Mouse (Mus musculus): ENCODE data around the gene Pqlc3. TPM values are rescaled to one million over a fixed set of nuclear protein-coding genes. Genes with fewer than 3 reads are reported as not detected.

The Pqlc3 gene
- 10 to 100 TPM; 15.2 to 17.5 TPM for total RNA-seq (2023)

DNA sequence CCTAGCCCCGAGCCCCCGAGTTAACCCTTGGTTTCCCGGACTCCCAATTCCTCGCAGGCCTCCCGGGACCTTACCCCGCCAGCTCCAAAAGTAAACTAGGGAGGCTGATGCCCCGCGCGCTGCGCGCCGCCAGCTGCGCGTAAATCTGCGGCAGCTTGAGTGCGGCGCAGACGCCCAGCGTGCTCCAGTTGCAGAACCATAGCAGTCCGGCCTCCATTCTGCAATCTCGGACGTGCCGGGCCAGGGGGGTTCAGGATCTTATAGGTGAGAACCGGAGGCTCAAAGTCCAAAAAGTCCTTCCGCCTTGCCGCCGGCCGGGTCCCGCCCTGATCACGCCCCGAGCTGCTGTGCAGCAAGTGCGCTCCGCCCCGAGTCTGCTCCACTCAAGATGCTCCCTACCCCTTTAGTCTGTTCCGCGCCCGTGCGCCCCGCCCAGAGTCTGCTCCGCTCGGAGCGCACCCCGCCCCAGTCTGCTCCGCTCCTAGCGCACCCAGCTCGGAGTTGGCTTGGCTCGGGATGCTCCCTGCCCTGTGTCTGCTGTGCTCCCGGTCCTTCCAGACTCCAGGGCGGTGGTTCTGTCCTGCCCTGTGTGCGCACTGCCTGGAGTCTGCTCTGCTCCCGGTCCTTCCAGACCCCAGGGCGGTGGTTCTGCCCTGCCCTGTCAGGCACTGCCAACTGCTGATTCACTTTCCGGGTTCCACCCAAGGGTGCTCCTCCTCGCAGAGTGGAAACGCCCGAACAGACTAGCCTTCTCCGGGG lies at the start of gene Pqlc3:
Pqlc3 (minus strand) TSS at position 670 of the 759 bp plus-strand sequence.

DNA sequence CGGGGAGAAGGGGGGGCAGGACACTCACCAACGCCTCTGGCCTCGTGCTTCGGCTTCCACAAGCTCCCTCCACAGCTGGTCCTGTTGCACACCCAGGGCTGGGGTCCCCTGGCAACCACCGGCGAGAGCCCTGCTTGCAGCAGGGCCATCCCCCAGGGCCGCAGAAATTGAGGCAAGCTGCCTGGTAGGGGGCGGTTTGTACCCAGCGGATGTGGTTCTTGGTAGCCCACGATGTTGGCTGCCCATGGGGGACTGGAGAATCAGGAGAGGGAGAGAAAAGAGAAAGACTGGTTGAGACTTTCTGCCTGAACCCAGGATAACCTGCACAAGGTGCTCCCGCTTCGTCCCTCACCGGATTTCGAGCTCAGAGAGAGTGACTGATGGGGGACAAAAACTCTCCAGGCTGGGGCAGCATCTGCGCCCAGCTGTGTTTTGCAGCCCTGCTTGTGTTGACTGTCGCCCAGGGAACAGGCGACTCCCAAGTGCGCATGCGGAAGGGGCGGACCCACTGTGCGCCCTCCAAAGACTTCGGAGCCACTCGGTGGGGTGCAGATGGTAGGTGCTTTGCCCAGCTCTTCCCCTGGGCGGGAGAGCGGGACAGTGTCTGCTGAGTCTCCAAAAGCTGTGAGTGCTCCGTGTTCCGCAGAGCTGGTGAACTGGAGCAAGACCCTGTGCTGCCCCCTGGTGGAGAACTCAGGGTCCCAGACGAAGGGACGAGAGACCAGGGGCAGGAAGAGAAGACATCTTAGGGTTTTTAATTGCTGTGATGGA lies 11.1 kb upstream of the Pqlc3 start, which contains the start of gene 2410004P03Rik:
2410004P03Rik (minus strand) TSS at position 628 of the 771 bp plus-strand sequence.

Other genes starting within 250 kb of the Pqlc3 start
- not detected for gene Greb1, start 199.5 kb downstream of the Pqlc3 start, total RNA-seq (2023)
- gene E2f6, start 189.4 kb downstream of the Pqlc3 start, total RNA-seq (2023): 10 to 100 TPM in 1 of 2 experiments, 1 to 10 TPM in 1; 8.7 to 10.1 TPM
- 10 to 100 TPM; 80.3 to 89.8 TPM for gene Rock2, start 105.5 kb downstream of the Pqlc3 start, total RNA-seq (2023)
- under 1 TPM in 1 of 2 experiments, not detected in 1; 0.83 TPM for gene 2410004P03Rik, start 11.3 kb upstream of the Pqlc3 start, total RNA-seq (2023)
- not detected for gene Kcnf1, start 176.5 kb upstream of the Pqlc3 start, total RNA-seq (2023)

Data from B cell, adult 67 days (primary cell).